Mouse (Mus musculus) stomach, embryonic 14.5 days (tissue): ENCODE results near the gene Ube2o. TPM values are rescaled to one million over a fixed set of nuclear protein-coding genes. Genes with fewer than 3 reads are reported as not detected.

ENCODE experiments used
- ATAC-seq: fragments of 200-750 bp; cut with Nextera tagmentation; 2 replicates; pipeline ENCODE4 v1.8.0; 2017; ENCODE audit warnings: low read depth, moderate TSS enrichment; ENCODE audit not compliant: insufficient number of reproducible peaks, insufficient read depth, low FRiP score
- H3K27ac ChIP-seq: fragments of 300-500 bp; sonication (generic); 2 replicates; pipeline ENCODE4 v1.5.1; 2014; ENCODE audit warnings: mild to moderate bottlenecking, low read length, moderate library complexity, mixed read lengths
- H3K27me3 ChIP-seq: fragments of 300-500 bp; sonication (generic); 2 replicates; pipeline ENCODE4 v1.6.1; 2014; ENCODE audit warnings: low read length, control low read depth, mixed read lengths; ENCODE audit not compliant: control insufficient read depth, insufficient read depth
- H3K36me3 ChIP-seq: fragments of 300-500 bp; sonication (generic); 2 replicates; pipeline ENCODE4 v1.6.1; 2014; ENCODE audit warnings: mild to moderate bottlenecking, control low read depth, low read length, moderate library complexity, mixed read lengths; ENCODE audit not compliant: control insufficient read depth, insufficient read depth
- H3K4me1 ChIP-seq: fragments of 300-500 bp; sonication (generic); 2 replicates; pipeline ENCODE4 v1.6.1; 2014; ENCODE audit warnings: low read length, control low read depth, mixed read lengths; ENCODE audit not compliant: control insufficient read depth, insufficient read depth
- H3K4me2 ChIP-seq: fragments of 300-500 bp; sonication (generic); replicated peaks from 2 replicates; pipeline ENCODE4 v1.6.1; 2014; ENCODE audit warnings: low read depth, low read length, control low read depth
- H3K4me3 ChIP-seq: fragments of 300-500 bp; sonication (generic); 2 replicates; pipeline ENCODE4 v1.5.1; 2014; ENCODE audit warnings: low read depth, low read length, control low read depth
- H3K9ac ChIP-seq: fragments of 300-500 bp; sonication (generic); replicated peaks from 2 replicates; pipeline ENCODE4 v1.6.1; 2014; ENCODE audit warnings: low read depth, mild to moderate bottlenecking, control low read depth, low read length, moderate library complexity, mixed read lengths
- H3K9me3 ChIP-seq: fragments of 300-500 bp; sonication (generic); 2 replicates; pipeline ENCODE4 v1.6.1; 2016; ENCODE audit warnings: low read depth, low read length, control low read depth; ENCODE audit not compliant: control insufficient read depth
- WGBS: fragments of 180-500 bp; shearing (Covaris S2); extraction: QIAGEN DNeasy Blood & Tissue Kit; methylation state at CpG from one replicate; pipeline ENCODE4 v1.1.7; 2014; 5-methylcytosine and 5-hydroxymethylcytosine counted together
- polyA plus RNA-seq: library from polyadenylated mRNA; unstranded; fragments of >200 nt; fragmentation: Nextera tagmentation; extraction: Ambion mirVana; gene quantifications from 2 replicates; pipeline ENCODE4 v1.2.1, GENCODE M21; 2014

Gene Ube2o
- polyA plus RNA-seq, 1 experiment from 2014 or later: 11.4 TPM

DNA sequence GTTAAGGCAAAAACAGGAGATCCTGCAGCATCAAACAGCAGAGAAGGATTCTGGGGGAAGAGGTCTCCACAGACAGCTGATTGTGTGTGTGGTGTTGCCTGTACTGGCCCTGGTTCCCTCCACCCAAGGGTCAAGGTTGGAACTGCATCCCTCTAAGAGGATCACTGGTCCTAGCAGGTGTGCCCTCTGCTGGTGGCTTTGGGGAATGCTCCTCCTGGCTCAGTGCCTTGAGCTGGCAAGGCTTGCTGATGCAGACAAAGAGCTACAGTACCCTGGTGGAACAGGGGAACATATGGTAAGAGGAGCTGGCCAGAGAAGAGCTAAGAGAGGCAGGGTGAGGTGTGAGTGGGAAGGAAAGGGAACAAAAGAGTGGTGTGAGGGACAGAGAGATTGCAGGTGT lies 11.2 kb upstream of the Ube2o start:
- H3K27ac ChIP-seq: no peak overlapping the region

DNA sequence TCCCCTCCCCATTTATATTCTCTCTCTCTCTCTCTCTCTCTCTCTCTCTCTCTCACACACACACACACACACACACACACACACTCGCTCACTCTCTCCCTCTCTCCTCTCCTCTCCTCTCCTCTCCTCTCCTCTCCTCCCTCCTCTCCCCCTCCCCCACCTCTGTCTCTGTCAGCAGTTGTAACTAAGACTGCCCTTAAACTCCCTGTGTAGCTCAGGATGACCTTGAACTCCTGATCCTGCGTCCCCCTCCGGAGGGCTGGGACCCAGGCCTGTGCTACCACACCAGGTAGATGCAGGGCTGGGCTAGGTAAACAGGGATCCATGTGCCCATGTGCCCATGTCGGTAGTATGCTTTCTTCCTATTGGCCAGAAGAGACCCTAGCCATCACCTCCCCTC lies 10.4 kb upstream of the Ube2o start:
- ATAC-seq: no peak
- Histone ChIP-seq H3K4me1 (peaks cover 4% of the 10 kb centered on the region; the same call in 1 of the 2 replicates), H3K9ac (no peak overlapping the region), H3K4me3 (no peak overlapping the region), H3K36me3 (no peaks in the 10 kb centered on the region), H3K27me3 (no peaks in the 10 kb centered on the region), H3K4me2 (no peak overlapping the region), H3K27ac (no peak overlapping the region), H3K9me3 (no peaks in the 10 kb centered on the region)
- WGBS: 74% methylated on average over 4 of the region's 4 CpGs

More for the DNA sequence above, 11.2 kb upstream of the Ube2o start:
- Histone ChIP-seq H3K36me3 (no peaks in the 10 kb centered on the region), H3K27me3 (no peaks in the 10 kb centered on the region), H3K4me2 (no peak overlapping the region), H3K9me3 (no peaks in the 10 kb centered on the region), H3K9ac (no peak overlapping the region), H3K4me1 (no peaks in the 10 kb centered on the region), H3K4me3 (no peak overlapping the region)
- peak; percentile 73; the same call in 1 of the 2 replicates for ATAC-seq

GRCm38 (mm10) chr11:116589574-116589973 lies 8.3 kb upstream of the Ube2o start:
- Histone ChIP-seq H3K27me3 (no peaks in the 10 kb centered on the region), H3K27ac (no peak overlapping the region), H3K9ac (no peak overlapping the region), H3K4me2 (no peak overlapping the region), H3K4me3 (no peak overlapping the region), H3K4me1 (peaks cover 4% of the 10 kb centered on the region; the same call in 1 of the 2 replicates), H3K9me3 (no peaks in the 10 kb centered on the region), H3K36me3 (no peaks in the 10 kb centered on the region)
- no peak for ATAC-seq
- 57% methylated on average over 8 of the region's 8 CpGs for WGBS

DNA sequence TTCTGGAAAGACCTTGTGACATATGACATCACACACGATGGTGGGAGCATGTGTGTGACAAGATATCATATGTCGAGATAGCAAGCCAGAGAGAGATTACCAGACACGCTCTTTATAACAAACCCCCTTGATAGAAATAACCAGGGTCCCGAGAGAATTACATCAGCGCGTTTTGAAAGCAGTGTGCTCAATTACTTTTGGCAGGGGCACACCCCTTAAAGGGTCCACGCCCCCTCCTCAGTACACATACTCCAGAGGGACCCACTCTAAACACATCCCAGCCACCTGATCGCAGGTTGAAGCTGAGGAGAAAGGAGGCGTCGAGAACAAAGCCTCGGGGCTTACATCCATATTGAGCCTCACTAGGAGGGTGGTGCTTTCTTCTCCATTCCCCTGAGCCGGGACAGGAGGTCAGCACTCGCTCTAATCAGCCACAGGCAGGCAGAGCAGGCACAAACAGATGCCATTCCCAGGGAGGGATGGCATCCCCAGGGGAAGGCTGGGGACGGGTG lies 7.8 kb upstream of the Ube2o start:
- Histone ChIP-seq H3K4me2 (no peak overlapping the region), H3K4me3 (no peak overlapping the region), H3K27me3 (no peaks in the 10 kb centered on the region), H3K9me3 (no peaks in the 10 kb centered on the region), H3K4me1 (peaks cover 4% of the 10 kb centered on the region; the same call in 1 of the 2 replicates), H3K9ac (no peak overlapping the region), H3K27ac (no peak overlapping the region), H3K36me3 (no peaks in the 10 kb centered on the region)
- 31% methylated on average over 14 of the region's 14 CpGs for WGBS
- ATAC-seq: no peak

DNA sequence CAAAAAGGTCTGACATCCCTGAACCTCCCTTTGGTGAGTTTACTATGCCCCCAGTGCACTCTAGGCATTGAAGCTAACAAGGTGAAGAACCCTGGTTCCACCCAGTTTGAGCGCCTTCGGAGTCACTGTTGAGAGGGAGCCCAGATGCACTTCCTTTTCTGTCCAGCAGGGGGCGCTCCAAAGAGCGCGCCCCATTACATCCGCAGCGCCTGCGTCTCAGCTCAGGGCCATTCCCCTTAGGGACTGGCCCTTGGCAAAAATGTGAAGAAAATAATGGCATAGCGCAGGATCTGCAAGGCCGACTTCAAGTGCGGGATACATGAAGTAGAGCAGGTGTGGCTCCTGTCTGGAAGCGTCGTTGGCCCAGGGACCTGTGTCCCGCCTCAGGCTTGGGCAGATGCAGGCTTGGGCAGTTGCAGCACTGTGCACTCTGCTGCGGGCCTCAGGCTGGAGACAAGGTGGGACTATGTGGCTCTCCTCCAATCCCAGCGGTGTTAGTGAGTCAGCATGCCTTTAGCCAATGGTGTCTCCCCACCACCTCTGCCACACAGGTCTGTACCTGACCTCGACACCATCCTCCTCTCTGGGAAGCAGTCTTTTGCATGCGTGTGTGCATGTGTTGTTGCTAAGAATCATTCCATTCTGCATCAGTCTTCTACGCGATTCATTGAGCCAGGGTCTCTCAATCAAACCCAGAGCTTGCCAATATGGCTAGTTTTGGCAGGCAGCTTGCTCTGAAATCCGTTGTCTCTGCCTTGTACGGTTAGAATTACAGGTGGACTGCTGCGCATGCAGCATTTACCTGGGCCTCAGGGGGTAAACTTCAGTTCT lies 5.8 kb upstream of the Ube2o start:
- peak; percentile 56 for ATAC-seq
- no peak overlapping the region for H3K4me3 ChIP-seq
- H3K36me3 ChIP-seq: no peaks in the 10 kb centered on the region
- H3K9me3 ChIP-seq: no peaks in the 10 kb centered on the region
- H3K4me1 ChIP-seq: peaks cover 4% of the 10 kb centered on the region; the same call in 1 of the 2 replicates
- WGBS: 23% methylated on average over 23 of the region's 23 CpGs
- no peak overlapping the region for H3K27ac ChIP-seq
- H3K9ac ChIP-seq: no peak overlapping the region
- no peak overlapping the region for H3K4me2 ChIP-seq
- no peaks in the 10 kb centered on the region for H3K27me3 ChIP-seq

DNA sequence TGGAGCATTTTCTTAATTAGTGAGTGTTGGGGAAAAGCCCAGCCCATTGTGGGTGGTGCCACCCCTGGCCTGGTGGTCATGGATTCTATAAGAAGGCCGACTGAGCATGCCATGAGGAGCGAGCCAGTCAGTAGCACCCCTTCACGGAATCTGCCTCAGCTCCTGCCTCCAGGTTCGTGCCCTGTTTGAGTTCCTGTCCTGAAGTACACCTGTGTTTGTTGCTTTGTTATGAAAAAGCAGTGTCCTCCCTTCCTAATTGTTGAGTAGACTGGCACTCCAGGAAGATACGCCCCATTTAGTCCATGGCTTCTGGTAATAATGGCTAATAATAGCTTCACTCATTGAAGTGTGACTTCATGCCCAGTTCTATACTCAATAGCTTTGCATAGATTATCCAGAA lies 5.1 kb upstream of the Ube2o start, which contains the start of gene Aanat:
TSS of gene Aanat (plus strand) at position 123 of the 400 bp plus-strand sequence.
- Histone ChIP-seq H3K27me3 (no peaks in the 10 kb centered on the region), H3K9ac (no peak within 1 kb of the TSS), H3K9me3 (no peaks in the 10 kb centered on the region), H3K36me3 (no peaks in the 10 kb centered on the region), H3K4me3 (no peak within 1 kb of the TSS), H3K4me1 (peaks cover 4% of the 10 kb centered on the region; the same call in 1 of the 2 replicates), H3K27ac (no peak within 1 kb of the TSS), H3K4me2 (no peak within 1 kb of the TSS)
- ATAC-seq: no peak
- WGBS: 65% methylated on average over 5 of the region's 5 CpGs

DNA sequence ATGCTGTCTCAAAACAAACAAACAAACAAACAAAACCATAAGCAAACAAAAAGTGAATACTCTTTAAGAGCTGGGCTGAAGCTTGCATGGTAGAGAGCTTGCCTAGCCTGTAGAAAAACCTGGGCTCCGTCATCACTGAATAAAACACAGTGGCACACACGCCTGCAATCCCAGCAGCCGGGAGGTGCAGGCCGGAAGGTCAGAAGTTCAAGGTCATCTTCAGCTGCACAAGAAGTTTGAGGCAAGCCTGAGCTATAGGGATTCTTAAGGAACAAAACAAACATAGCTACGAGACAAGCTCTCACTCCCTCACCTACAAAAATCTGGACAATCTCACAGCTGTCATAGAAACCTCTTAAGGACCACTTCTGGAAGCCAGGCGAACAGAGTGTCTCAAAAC lies 4.4 kb upstream of the Ube2o start:
- H3K27ac ChIP-seq: no peak overlapping the region
- H3K27me3 ChIP-seq: no peaks in the 10 kb centered on the region
- no peak overlapping the region for H3K4me2 ChIP-seq
- H3K9me3 ChIP-seq: no peaks in the 10 kb centered on the region
- H3K4me1 ChIP-seq: peaks cover 4% of the 10 kb centered on the region; the same call in 1 of the 2 replicates
- no peak overlapping the region for H3K4me3 ChIP-seq
- no peaks in the 10 kb centered on the region for H3K36me3 ChIP-seq
- no peak for ATAC-seq
- H3K9ac ChIP-seq: no peak overlapping the region
- 55% methylated on average over 6 of the region's 6 CpGs for WGBS

- ATAC-seq: peak; percentile 78
- H3K27ac ChIP-seq: peak overlapping the region; percentile 63
- H3K36me3 ChIP-seq: no peaks in the 10 kb centered on the region
- H3K9me3 ChIP-seq: no peaks in the 10 kb centered on the region
- peaks cover 8% of the 10 kb centered on the region; the same call in 1 of the 2 replicates for H3K4me1 ChIP-seq
- peak overlapping the region; percentile 90 for H3K4me2 ChIP-seq
- under 1% methylated on average over 79 of the region's 91 CpGs for WGBS
- H3K9ac ChIP-seq: peak overlapping the region; percentile 87
- no peaks in the 10 kb centered on the region for H3K27me3 ChIP-seq
- peak overlapping the region; percentile 95 for H3K4me3 ChIP-seq
These were observed 404 bp downstream of the Ube2o start for GRCm38 (mm10) chr11:116580711-116581375.
